Mouse (Mus musculus) retina, postnatal 1 day (tissue): ENCODE data around the gene Zfp148.
"Not testable (repeated sequence)": the region's sequence is repeated elsewhere in the genome, so short reads cannot be mapped to it uniquely, and the experiment has no call there.

Source experiments
- DNase-seq: peaks from one replicate; pipeline ENCODE4 v3.0.0-alpha.2; 2012

Zfp148 gene

GRCm38 (mm10) chr16:33382341-33382740 lies 1.7 kb downstream of the Zfp148 start:
- no peak for DNase-seq

DNA sequence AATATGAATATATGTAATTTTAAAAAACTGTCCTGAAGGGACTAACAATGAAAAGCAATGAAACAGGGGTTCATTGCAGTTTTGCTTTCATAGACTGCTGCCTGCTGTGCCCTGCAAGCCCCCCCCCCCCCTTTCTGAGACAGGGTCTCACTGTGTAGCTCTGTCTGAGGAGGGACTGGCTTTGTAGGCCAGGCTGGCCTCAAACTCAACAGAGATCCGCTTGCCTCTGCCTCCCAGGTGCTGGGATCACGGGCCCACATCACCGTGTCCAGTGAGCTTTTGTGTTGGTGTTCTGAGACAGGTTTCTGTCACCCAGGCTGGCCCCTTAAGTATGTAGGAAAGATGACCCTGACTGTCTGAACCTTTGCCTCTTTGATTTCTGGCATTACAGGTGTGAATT lies 2.9 kb downstream of the Zfp148 start:
- no peak for DNase-seq

DNA sequence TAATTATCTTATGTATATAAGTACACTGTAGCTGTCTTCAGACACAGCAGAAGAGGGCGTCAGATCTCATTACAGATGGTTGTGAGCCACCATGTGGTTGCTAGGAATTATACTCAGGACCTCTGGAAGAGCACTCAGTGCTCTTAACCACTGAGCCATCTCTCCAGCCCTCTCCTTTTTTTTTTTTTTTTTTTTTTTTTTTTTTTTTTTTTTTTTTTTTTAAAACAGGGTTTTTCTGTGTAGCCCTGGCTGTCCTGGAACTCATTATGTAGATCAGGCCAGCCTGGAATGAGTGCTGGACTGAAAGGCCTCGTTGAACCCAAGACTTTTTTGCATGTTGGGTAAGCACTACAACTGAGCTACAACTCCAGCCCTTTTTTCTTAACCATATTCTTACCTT lies 3.4 kb downstream of the Zfp148 start:
- DNase-seq, result not testable (repeated sequence)

GRCm38 (mm10) chr16:33387013-33387412 lies 6.4 kb downstream of the Zfp148 start:
- no peak for DNase-seq

DNA sequence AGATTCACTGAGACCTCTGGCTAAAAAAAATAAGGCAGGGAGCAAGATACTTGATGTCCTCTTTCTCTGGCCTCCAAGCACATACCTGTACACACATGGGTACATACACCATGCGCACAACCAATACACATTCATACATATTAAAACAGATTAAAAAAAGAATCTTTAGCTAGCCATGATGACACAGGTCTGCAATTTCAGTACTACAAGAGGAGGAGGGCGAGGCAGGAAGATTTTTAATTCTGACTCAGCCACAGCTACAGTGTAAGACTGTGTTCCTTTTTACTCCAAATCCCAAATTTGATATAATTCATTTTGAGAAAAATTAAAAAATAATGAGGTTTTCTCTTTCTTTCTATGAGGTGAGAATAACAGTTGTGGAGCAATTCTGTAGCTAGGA lies 6.8 kb downstream of the Zfp148 start:
- no peak for DNase-seq

GRCm38 (mm10) chr16:33399913-33400782 lies 19.5 kb downstream of the Zfp148 start:
- DNase-seq, result peak; percentile 78

GRCm38 (mm10) chr16:33400943-33401342 lies 20.3 kb downstream of the Zfp148 start:
- DNase-seq, result no peak

DNA sequence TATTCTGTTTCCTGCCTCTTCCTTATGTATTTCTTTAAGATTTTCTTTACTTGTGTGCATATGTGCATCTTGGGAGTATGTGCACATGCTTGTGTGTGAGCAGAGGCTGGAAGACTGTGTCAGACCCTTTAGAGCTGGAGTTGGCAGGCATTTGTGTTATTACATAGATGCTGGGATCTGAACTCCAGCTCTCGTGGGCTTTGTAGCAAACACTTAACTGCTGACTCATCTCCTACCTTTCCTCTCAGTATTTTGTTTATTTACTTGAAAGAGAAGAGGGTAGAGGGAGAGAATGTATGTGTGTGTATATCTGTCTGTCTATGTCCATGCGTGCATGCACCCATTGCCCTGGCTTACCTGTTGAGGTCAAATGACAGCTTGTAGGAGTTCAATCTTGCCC lies 22.6 kb downstream of the Zfp148 start:
- no peak for DNase-seq

DNA sequence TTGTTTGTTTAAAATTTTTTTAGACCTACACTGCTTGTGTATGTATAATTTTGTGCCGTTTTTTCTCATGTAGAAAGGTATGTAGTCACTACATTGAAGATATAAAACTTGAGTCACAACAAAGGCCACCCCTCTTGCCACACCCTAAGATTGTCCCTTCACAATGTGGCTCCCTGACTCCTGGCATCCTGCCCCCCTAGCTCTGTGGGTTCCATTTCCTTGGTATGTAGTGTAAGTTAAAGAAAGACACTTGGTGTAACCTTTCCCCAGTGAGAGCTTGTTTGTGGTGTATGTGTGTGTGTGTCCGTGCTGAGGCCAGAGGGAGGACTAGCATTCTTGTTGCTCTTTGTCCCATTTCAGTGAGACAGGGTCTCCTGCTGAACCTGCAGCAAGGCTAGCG lies 23.4 kb downstream of the Zfp148 start:
- DNase-seq, result no peak

DNA sequence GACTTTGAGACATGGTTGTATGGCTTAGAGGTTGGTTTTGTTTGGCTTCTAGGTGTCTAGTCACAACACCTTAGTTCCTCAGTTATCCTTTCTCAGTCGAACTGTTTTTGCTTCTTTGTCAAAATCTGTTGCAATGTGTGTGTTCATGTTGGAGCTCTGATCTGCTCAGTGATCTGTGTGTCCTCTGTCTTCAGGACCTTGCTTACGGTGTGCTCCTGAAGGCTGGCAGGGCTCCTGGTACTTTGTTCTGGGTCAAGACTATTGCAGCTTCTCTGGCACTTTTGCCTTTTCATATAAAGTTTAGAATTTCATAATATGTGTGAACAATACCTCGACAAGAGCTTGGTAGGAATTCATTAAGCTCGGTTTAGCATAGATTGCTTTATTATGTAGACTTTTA lies 24.9 kb downstream of the Zfp148 start:
- no peak for DNase-seq

DNA sequence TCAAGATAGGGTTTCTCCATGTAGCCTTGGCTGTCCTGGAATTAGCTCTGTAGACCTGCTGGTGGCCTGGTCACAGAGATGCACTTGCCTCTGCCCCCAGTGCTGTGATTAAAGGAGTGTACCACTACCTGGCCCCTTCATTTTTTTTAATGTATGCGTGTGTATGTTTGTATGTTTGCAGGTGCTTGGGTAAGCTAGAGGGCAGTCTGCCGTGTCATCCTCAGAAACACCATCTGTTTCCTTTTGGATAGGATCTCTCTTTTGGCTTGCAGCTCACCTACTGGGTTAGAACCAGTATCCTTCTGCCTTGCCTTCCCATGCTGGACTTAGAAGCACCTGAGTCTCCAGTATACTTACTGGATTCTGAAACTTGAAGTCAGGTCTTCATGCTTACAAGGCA lies 29.5 kb downstream of the Zfp148 start:
- DNase-seq, result no peak

GRCm38 (mm10) chr16:33410605-33411004 lies 30.0 kb downstream of the Zfp148 start:
- DNase-seq, result no peak

GRCm38 (mm10) chr16:33414191-33414590 lies 33.6 kb downstream of the Zfp148 start:
- DNase-seq, result no peak

GRCm38 (mm10) chr16:33415607-33416006 lies 35.0 kb downstream of the Zfp148 start:
- DNase-seq, result no peak

DNA sequence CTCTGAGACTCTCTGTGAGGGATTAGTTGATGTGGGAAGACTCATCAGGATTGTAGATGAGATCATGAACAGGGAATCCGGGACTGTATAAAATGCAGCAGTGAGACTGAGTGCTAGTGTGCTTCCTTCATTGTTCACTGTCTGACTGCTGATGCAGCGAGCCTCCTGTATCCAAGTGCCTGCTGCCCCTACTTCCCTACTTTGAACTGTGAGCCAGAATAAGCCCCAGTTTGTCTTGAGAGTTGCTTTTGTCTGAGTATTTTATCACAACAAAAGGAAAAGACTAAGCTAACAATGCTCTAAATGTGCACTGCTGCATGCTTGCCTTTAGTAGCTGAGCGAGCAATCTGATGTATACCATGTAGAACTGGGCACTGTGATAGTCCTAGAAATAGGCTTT lies 47.7 kb downstream of the Zfp148 start:
- DNase-seq, result peak; percentile 6

DNA sequence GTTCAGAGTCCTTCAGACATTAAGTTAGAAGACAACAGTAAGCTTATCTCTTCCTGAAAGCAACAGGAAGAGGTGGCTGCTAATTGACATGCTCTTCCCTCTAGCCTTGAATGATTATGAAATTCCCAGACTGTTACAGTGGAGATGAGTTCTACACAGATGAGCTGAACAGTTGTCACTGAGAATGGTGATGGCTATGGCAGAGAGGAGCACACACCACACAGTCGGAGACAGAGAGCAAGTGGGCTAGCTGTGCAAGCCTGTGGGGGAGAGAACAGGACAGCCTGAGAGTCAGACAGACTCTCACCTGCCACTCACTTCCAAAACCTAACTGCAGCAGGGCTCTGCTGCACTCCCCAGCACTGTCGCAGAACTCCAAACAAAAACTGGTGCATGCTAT lies 51.0 kb downstream of the Zfp148 start:
- DNase-seq, result no peak

DNA sequence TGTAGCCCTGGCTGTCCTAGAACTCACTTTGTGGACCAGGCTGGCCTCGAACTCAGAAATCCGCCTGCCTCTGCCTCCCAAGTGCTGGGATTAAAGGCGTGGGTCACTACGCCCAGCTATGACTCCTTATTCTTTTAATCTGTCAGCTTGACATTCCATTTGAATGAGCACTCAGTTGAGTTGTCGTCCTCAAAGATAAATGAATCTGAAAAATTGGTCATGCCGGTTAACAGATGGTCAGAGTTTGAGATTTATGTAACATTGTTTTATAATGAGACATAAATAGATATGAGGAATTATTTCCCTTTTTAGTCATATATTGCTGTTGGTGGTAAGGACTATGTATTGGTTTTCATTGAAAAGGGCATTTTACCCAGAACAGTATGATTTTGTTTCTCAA lies 60.4 kb downstream of the Zfp148 start:
- no peak for DNase-seq

GRCm38 (mm10) chr16:33446830-33447229 lies 66.2 kb downstream of the Zfp148 start:
- DNase-seq, result no peak

GRCm38 (mm10) chr16:33453826-33454225 lies 73.2 kb downstream of the Zfp148 start:
- DNase-seq, result no peak

- no peak for DNase-seq
Measured at GRCm38 (mm10) chr16:33454306-33454705, 73.7 kb downstream of the Zfp148 start.

- DNase-seq, result no peak
Measured at GRCm38 (mm10) chr16:33455263-33455910, 74.8 kb downstream of the Zfp148 start.

- DNase-seq, result no peak
Measured at GRCm38 (mm10) chr16:33459101-33459500, 78.5 kb downstream of the Zfp148 start.

GRCm38 (mm10) chr16:33461416-33461815 lies 80.8 kb downstream of the Zfp148 start:
- DNase-seq, result no peak

DNA sequence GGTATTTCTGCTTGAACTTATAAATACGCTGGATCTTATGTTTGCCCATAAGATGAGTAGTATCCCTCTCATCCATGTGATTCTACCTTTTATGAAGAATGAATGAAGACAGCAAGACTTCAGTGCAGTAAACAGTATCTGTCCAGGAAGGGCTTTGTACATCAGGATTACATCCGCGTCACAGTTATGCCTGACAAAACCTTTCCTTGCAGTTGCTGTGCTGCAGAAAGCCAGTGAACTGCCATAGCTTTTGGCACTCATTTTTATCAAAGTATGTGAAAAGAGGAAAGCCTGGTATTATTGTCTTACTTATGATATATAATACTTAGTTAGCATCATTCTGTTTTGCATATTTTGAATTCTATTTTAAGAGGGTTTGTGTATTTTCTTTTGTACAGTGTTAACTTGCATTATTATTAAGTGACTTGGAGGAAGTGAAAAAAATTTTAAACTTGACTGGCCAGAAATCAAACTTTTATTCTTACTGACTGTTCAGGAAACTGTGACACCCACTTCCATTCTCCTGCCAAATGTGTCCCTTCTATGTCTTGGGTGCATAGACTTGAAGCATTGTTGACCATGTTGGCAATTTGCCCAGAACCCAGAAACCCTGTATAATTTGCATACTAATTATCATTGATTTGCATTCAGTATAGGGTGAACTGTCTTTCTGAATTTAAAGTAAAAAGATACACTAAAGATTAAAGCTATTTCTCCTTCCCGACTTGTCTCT lies 84.0 kb downstream of the Zfp148 start:
- peak; percentile 93 for DNase-seq
